Mouse (Mus musculus): ENCODE results near the gene Vdac2. TPM values are rescaled to one million over a fixed set of nuclear protein-coding genes. Genes with fewer than 3 reads are reported as not detected.
A peak's percentile ranks its signal among the peaks of the same experiment; 100 is the strongest.

Gene Vdac2
- polyA plus RNA-seq, 1 experiment from 2014 or later, result 129 TPM

- 76% methylated on average over 4 of the region's 4 CpGs for WGBS (ENCODE audit: insufficient replicate concordance)
- H3K4me2 ChIP-seq (ENCODE audit: low read depth, low read length), result no peak overlapping the region
- ATAC-seq, result peak; percentile 15; the same call in 1 of the 2 replicates
Observed at GRCm38 (mm10) chr14:21791722-21792121, 33.3 kb upstream of the Vdac2 start.

GRCm38 (mm10) chr14:21792250-21792649, 32.8 kb upstream of the Vdac2 start:
- no peak for ATAC-seq
- WGBS (ENCODE audit: insufficient replicate concordance), result 87% methylated on average over 6 of the region's 6 CpGs
- H3K27me3 ChIP-seq (ENCODE audit: insufficient read depth, low read length), result no peaks in the 10 kb centered on the region
- no peak for DNase-seq
- H3K4me3 ChIP-seq (ENCODE audit: low read depth, low read length), result no peak overlapping the region
- no peaks in the 10 kb centered on the region; the same call in 1 of the 2 replicates for H3K4me1 ChIP-seq (ENCODE audit: insufficient read depth)
- H3K4me2 ChIP-seq (ENCODE audit: low read depth, low read length), result no peak overlapping the region
- H3K36me3 ChIP-seq (replicated peaks; ENCODE audit: insufficient read depth, low read length), result peaks cover 23% of the 10 kb centered on the region
- no peak overlapping the region for H3K27ac ChIP-seq (ENCODE audit: low read depth)
- no peak overlapping the region for H3K9ac ChIP-seq (replicated peaks)
- TF ChIP-seq CTCF (IDR thresholded peaks at IDR 0.05; ENCODE audit: low read depth), result no peak
- TF ChIP-seq EP300 (IDR thresholded peaks at IDR 0.05; ENCODE audit: low read depth), result no peak
- no peaks in the 10 kb centered on the region for H3K9me3 ChIP-seq (ENCODE audit: low read length)

More at GRCm38 (mm10) chr14:21791722-21792121, 33.3 kb upstream of the Vdac2 start:
- no peak for DNase-seq
- Histone ChIP-seq H3K27me3 (ENCODE audit: insufficient read depth, low read length) (no peaks in the 10 kb centered on the region), H3K4me1 (ENCODE audit: insufficient read depth) (no peaks in the 10 kb centered on the region; the same call in 1 of the 2 replicates), H3K9me3 (ENCODE audit: low read length) (no peaks in the 10 kb centered on the region), H3K4me3 (ENCODE audit: low read depth, low read length) (no peak overlapping the region), H3K36me3 (replicated peaks; ENCODE audit: insufficient read depth, low read length) (peaks cover 24% of the 10 kb centered on the region), H3K9ac (replicated peaks) (no peak overlapping the region), H3K27ac (ENCODE audit: low read depth) (no peak overlapping the region)
- TF ChIP-seq CTCF (IDR thresholded peaks at IDR 0.05; ENCODE audit: low read depth) (no peak), EP300 (IDR thresholded peaks at IDR 0.05; ENCODE audit: low read depth) (no peak)

- Histone ChIP-seq H3K36me3 (replicated peaks; ENCODE audit: insufficient read depth, low read length) (peaks cover 5% of the 10 kb centered on the region; the same call in 1 of the 2 replicates), H3K9me3 (ENCODE audit: low read length) (no peaks in the 10 kb centered on the region), H3K9ac (replicated peaks) (no peak overlapping the region), H3K4me2 (ENCODE audit: low read depth, low read length) (no peak overlapping the region), H3K27ac (ENCODE audit: low read depth) (no peak overlapping the region), H3K4me1 (ENCODE audit: insufficient read depth) (0 out of 2 replicates have a peak, but pooled peaks cover 3% of the 10 kb centered on the region), H3K27me3 (ENCODE audit: insufficient read depth, low read length) (no peaks in the 10 kb centered on the region), H3K4me3 (ENCODE audit: low read depth, low read length) (no peak overlapping the region)
- WGBS (ENCODE audit: insufficient replicate concordance), result 92% methylated on average over 4 of the region's 4 CpGs
- DNase-seq (no peak), ATAC-seq (no peak)
- TF ChIP-seq CTCF (IDR thresholded peaks at IDR 0.05; ENCODE audit: low read depth) (no peak), EP300 (IDR thresholded peaks at IDR 0.05; ENCODE audit: low read depth) (no peak)
Observed at GRCm38 (mm10) chr14:21800641-21801040, 24.4 kb upstream of the Vdac2 start.

GRCm38 (mm10) chr14:21801624-21802023, 23.4 kb upstream of the Vdac2 start:
- no peak for ATAC-seq
- TF ChIP-seq EP300 (IDR thresholded peaks at IDR 0.05; ENCODE audit: low read depth), result no peak
- TF ChIP-seq CTCF (IDR thresholded peaks at IDR 0.05; ENCODE audit: low read depth), result no peak
- Histone ChIP-seq H3K27ac (ENCODE audit: low read depth) (no peak overlapping the region), H3K27me3 (ENCODE audit: insufficient read depth, low read length) (no peaks in the 10 kb centered on the region), H3K4me3 (ENCODE audit: low read depth, low read length) (no peak overlapping the region), H3K9me3 (ENCODE audit: low read length) (no peaks in the 10 kb centered on the region), H3K36me3 (replicated peaks; ENCODE audit: insufficient read depth, low read length) (peaks cover 5% of the 10 kb centered on the region; the same call in 1 of the 2 replicates), H3K9ac (replicated peaks) (no peak overlapping the region), H3K4me2 (ENCODE audit: low read depth, low read length) (no peak overlapping the region), H3K4me1 (ENCODE audit: insufficient read depth) (0 out of 2 replicates have a peak, but pooled peaks cover 6% of the 10 kb centered on the region)
- WGBS (ENCODE audit: insufficient replicate concordance), result 77% methylated on average over 7 of the region's 7 CpGs
- no peak for DNase-seq

GRCm38 (mm10) chr14:21802543-21803206, 22.4 kb upstream of the Vdac2 start:
- WGBS (ENCODE audit: insufficient replicate concordance), result 83% methylated on average over 6 of the region's 6 CpGs
- H3K27me3 ChIP-seq (ENCODE audit: insufficient read depth, low read length), result no peaks in the 10 kb centered on the region
- H3K4me2 ChIP-seq (ENCODE audit: low read depth, low read length), result no peak overlapping the region
- DNase-seq, result no peak
- no peak overlapping the region for H3K27ac ChIP-seq (ENCODE audit: low read depth)
- H3K4me1 ChIP-seq (ENCODE audit: insufficient read depth), result peaks cover 8% of the 10 kb centered on the region; the same call in 1 of the 2 replicates
- TF ChIP-seq CTCF (IDR thresholded peaks at IDR 0.05; ENCODE audit: low read depth) (no peak), EP300 (IDR thresholded peaks at IDR 0.05; ENCODE audit: low read depth) (no peak)
- H3K9ac ChIP-seq (replicated peaks), result no peak overlapping the region
- no peak overlapping the region for H3K4me3 ChIP-seq (ENCODE audit: low read depth, low read length)
- peaks cover 5% of the 10 kb centered on the region; the same call in 1 of the 2 replicates for H3K36me3 ChIP-seq (replicated peaks; ENCODE audit: insufficient read depth, low read length)
- no peaks in the 10 kb centered on the region for H3K9me3 ChIP-seq (ENCODE audit: low read length)
- ATAC-seq, result no peak

- WGBS (ENCODE audit: insufficient replicate concordance), result 66% methylated on average over 2 of the region's 2 CpGs
- no peak overlapping the region for H3K4me2 ChIP-seq (ENCODE audit: low read depth, low read length)
- no peak overlapping the region for H3K9ac ChIP-seq (replicated peaks)
- ATAC-seq (no peak), DNase-seq (no peak)
- no peaks in the 10 kb centered on the region for H3K9me3 ChIP-seq (ENCODE audit: low read length)
- no peak overlapping the region for H3K4me3 ChIP-seq (ENCODE audit: low read depth, low read length)
- H3K27ac ChIP-seq (ENCODE audit: low read depth), result no peak overlapping the region
- H3K27me3 ChIP-seq (ENCODE audit: insufficient read depth, low read length), result no peaks in the 10 kb centered on the region
- no peaks in the 10 kb centered on the region for H3K36me3 ChIP-seq (replicated peaks; ENCODE audit: insufficient read depth, low read length)
- TF ChIP-seq CTCF (IDR thresholded peaks at IDR 0.05; ENCODE audit: low read depth), result no peak
- no peak for TF ChIP-seq EP300 (IDR thresholded peaks at IDR 0.05; ENCODE audit: low read depth)
- H3K4me1 ChIP-seq (ENCODE audit: insufficient read depth), result peaks cover 14% of the 10 kb centered on the region; the same call in 1 of the 2 replicates
Observed at GRCm38 (mm10) chr14:21806203-21806602, 18.8 kb upstream of the Vdac2 start.
